Mouse (Mus musculus) cerebral cortex, adult 2 months (tissue): Measurements from ENCODE around the gene Zfp980.

Experiments
- WGBS: fragments of 180-500 bp; shearing (Covaris S2); methylation state at CpG from one replicate; pipeline ENCODE4 v1.1.7; 2018; 5-methylcytosine and 5-hydroxymethylcytosine counted together

The Zfp980 gene

GRCm38 (mm10) chr4:145670385-145670784 is at the start of gene Zfp980:
TSS of gene Zfp980 (plus strand) at chr4:145670685.
- WGBS = 84% methylated on average over 3 of the region's 3 CpGs

GRCm38 (mm10) chr4:145640416-145641185 is 29.9 kb upstream of the Zfp980 start:
- WGBS = 36% methylated on average over 76 of the region's 83 CpGs

GRCm38 (mm10) chr4:145674286-145674780 is 3.8 kb downstream of the Zfp980 start:
- 62% methylated on average over 2 of the region's 2 CpGs for WGBS

- whole genome bisulfite sequencing = 79% methylated on average over 3 of the region's 3 CpGs
These were observed 9.7 kb downstream of the Zfp980 start for GRCm38 (mm10) chr4:145680217-145680616.

GRCm38 (mm10) chr4:145680672-145681387 is 10.3 kb downstream of the Zfp980 start:
- 29% methylated on average over 1 of the region's 1 CpGs for WGBS

GRCm38 (mm10) chr4:145682021-145682420 is 11.5 kb downstream of the Zfp980 start:
- 82% methylated on average over 10 of the region's 11 CpGs for WGBS

- 81% methylated on average over 3 of the region's 3 CpGs for WGBS
These were observed 12.7 kb downstream of the Zfp980 start for GRCm38 (mm10) chr4:145683024-145683766.

- 41% methylated on average over 2 of the region's 2 CpGs for WGBS
These were observed 15.6 kb downstream of the Zfp980 start for GRCm38 (mm10) chr4:145686061-145686460.

GRCm38 (mm10) chr4:145744935-145745644 is 74.6 kb downstream of the Zfp980 start:
- WGBS = 5% methylated on average over 51 of the region's 83 CpGs

GRCm38 (mm10) chr4:145745645-145745991 is 75.1 kb downstream of the Zfp980 start:
- no CpG with 5 or more reads among the region's 30 CpGs for WGBS
